Mouse (Mus musculus): ENCODE measurements around the gene Junb.

Gene Junb

DNA sequence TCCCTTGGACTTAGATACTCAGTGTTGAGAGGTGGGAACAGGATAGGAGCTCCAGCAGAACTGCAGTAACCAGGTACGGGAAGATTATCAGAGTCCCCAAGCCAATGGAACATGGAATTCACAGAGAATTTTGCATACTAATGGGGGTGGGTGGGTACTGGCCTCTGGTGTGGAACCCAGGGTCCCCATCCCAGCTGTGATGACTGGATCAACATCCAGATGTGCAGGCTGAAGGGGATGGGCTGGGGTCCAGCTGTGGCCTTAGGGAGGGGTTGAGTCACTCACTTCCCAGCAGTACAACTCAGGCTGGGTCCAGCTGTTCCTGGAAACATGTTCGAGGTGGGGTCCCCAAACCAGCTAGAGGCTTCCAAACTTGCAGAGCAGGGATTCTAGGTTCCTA lies 9.4 kb upstream of the Junb start:
- DNase-seq (ENCODE audit: low spot score), result no peak

DNA sequence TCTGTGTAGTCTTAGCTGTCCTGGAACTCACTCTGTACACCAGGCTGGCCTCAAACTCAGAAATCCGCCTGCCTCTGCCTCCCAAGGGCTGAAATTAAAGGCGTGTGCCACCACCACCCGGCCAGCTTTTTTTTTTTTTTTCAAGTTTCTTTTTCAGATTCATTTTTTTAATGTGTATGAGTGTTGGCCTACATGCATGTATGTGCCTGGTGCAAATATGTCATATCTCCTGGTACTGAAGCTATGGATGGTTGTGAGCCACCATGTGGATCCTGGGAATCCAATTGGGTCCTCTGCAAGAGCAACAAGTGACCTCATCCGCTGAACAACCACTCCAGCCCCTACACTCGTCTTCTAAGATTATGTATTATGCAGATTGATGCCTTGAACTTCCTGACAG lies 8.9 kb upstream of the Junb start:
- no peak for DNase-seq (ENCODE audit: low spot score)

DNA sequence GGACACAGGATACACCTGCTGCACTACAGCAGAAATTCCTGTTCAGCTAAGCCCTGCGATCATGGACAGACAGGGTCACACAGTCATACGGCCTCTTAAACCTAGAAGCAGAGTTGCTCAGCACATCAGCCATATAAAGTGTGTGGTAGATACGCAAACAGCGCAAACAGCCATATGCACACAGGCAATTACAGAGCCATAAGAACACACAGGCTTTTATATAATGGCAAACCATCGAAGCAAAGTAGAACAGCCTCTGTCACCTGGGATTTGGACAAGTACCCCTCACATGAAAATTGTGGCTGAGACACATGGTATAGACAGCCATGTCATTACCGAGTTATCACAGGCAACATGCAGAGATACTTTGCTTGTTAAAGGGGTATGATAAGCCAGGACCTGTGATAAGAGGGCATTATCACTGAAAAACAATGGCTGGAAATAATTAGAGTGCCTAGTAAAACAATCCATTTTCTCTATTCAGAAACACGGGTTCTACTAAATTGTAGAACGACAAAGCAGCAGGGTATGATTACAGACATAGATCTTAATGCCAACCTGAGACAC lies 7.9 kb upstream of the Junb start:
- no peak for DNase-seq (ENCODE audit: low spot score)

DNA sequence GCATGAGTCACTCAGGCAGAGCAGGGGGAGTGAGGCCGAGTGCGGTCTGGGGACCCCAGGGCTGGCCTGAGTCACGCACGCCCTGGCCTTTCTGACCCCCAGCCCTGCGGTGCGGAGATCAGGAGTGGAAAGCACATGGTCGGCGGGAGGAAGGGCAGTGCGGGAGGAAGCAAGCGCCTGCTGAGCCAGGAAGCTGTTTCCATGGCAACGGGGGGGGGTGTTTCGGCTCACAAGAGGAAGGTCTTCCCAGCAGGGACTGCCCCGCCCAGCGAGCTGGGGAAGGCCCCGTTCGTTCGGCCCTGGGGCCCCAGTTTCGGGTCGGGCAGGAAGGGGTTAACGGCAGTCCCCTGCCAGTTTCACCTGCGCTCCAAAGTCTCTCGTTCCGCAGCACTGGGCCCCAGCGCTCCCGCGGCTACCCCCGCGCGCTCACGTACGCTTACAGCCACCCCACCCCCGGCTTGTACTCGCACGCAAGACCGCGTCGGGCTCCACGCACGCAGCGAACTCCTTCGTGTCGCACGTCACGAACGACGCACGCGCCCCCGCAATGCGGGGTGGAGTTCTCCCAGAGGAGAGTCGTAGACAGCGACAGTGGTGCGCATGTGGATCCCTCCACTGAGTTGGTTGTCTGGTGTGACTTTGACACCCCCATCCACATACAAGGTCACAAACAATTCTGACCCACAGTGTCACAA lies 7.3 kb upstream of the Junb start:
- peak; percentile 78 for DNase-seq (ENCODE audit: low spot score)

DNA sequence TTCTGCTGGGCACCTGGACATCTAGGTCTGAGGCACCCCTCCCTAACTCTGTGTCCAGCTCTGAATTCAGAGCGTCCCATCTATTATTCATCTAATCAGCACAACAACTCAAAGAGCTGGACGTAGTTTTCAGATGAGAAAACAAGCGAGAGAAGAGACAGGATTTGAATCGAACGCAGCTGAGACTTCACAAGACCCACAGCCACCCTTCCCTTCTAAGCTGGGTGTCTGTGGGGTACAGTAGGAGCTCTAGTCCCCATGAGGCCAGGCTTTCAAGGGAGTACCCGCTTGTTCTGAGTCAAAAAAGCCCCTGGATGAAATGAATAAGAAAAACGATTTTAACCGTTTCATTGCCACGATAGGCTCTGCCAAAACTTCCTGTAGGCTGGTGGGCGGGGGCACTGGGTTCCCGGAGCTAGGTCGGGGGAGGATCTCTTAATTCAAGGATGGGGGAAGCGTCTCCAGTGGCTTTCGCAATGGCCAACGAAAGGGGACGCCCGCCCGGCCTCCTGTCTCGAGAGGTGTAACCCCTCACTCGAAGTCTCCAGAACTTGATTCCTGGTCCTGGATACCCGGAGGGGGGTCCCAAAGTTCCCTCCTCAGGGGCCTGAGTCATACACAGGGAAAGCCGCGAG lies 6.6 kb upstream of the Junb start:
- no peak for DNase-seq (ENCODE audit: low spot score)

DNA sequence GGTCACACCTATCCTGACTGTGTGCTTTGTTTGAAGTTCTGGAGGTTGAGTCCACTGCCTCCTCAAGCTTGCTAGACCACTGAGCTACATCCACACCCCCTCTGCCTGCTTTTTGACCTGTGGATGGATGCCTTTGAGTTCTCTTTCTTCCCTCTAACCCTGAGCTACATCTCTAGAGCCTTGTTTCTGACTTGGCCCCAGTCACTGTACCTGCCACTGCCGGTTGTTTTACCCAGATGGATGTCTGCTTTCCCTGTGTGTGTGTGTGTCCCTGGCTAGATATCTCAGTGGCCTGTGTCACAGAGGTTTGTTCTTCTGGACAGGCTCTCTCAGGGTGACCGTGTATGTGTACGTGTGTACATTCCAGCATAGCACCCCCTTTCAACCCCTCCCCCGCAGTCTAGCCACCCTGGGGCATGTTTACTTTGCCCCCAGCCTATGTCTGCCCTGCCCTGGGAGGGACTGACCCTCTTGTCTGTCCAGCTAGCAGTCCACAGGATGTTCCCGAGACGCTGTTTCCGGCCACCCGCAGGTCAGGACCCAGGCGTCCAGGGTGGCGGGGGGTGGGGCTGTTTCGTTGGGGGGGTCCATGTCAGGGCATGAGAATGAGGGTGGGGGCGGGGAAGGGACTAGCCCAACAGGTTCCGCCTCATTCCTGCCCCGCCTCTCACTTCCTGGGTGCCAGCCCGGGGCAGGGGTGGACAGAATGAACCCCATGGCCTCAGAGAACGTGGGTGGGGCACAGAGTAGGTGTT lies 6.0 kb upstream of the Junb start:
- no peak for DNase-seq (ENCODE audit: low spot score)

DNA sequence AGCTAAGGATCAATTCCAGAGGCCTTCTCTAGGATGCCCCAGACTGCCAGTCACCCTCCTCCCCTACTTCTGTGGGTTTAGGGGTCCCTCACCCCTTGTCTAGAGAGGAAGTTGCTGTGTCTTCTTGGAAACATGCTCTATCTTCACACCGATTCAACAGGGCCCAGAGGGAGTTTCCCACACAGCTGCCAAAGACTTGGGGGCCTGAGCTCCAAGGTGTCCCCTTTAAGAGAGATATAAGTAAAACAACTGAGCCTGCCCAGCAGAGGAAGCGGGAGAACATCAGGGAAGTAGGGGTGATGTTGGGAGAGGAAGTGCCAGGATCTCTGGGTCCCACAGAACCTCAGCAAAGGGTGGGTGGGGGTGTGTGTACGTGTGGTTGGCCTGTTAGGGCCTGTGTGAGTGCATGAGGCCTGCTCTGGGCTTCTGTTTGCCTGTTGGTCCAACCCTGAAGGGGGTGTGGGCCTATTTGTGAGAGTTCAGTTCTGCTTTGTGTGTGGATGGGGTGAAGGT lies 4.0 kb upstream of the Junb start:
- DNase-seq (ENCODE audit: low spot score), result no peak

DNA sequence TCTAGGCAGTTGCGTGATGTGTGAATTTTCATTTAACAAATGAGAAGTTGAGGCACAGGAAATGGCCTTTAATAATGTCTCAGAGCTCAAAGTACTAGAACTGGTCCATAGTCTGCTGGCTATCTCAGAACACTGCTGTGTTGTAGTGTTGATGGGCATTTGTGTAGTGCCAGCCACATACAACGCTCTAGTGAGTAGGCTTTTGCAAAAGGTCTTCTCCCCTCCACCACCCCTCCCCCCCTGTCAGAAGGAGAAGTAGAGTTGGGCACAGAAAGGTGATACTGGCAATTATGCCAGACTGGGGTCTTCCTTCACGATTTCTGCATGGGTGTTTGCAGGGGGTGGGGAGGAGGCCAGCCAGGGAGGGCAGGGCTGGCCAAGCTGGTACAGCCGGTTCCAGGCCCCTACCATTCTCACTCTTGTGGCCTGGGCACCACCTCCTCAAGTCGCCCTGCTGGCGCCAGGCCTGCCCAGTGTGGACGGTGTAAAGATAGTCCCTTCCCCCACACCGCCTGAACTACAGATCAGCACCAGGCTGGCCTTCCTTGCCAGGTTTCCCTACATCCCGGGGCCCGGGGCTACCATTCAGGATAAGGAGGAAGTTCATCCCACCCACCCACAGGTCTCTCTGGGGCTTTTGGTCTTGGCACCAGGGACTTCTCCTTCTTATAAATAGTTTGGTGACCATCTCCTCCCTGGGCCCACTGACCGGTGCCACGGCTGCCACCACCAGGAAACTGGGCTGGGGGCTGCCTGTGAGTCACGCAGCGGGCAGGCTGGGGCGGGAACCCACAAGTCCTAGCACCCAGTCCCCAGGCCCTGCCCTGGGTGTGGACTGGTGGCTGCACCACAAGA lies 3.4 kb upstream of the Junb start:
- DNase-seq (ENCODE audit: low spot score), result no peak

DNA sequence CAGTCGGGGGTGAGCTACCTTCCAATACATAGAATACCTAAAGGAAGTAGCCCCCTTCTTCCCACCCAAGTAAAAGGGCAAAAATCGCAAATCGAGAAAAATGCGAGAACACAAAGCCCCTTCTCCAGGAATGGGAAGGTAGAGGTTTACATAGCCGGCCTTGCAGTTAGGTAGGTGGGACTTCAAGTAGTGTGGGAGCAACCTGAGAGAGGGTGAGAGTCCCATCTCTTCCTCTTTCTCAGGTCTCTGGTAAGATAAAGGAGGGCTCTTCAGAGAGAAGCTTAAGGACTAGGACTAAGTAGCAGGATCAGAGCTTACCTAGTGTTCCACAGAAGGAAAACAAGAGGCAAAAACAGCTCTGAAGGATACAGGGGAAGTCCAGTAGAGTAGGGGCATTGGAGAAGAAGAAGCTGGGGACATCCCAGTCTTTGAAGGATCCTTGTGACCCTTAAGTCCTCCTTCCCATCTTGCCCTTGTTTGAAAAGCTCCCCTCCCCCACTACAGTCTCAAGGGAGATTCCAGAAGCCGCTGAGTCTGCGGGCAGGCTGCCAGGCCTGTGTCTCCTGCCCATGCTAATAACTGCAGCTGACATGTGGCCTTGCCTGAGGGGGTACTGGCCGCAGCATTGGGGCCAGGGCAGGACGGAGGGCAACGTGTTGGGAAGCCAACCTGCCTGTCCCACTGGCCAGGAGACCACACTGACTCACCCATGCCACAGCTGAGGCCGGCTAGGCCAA lies 2.3 kb upstream of the Junb start:
- no peak for DNase-seq (ENCODE audit: low spot score)

DNA sequence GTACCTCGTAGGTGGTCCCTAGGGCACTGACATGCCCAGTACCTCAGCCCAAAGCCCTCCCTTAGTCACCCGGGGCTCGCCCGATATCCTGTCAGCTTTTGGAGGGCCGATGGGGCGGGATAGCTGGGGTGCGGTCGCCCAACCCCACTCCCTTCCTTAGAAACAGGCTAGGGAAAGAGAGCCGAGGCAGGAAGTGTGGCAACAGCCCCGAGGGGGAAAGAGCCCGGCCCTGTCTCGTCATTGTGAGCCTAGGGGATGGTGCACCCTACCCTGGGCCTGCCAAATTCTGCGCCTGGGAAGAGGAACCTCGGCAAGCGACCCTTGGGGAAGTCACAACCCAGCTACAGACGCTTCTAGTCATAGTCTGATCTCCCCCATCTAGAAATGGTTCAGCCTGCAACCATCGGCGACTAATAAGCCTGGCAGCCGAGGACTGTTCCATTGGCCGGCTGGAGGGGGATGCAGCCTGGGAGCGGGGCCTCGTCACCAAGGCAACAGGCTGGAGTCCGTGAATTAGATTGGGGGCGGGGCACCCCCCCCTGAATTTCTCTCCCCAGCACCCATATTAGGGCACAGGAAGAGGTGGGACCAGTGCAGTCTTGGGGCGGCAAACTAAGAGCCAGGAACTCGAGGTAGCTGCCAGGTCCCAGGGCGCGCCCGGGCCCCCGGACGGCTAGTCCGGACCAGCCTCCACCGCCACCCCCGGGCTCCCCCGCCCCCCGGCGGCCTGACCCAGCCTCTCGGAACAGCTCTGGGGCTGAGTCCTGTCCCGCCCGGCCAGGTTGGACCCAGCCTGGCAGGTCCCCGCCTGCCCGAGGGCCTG lies 1.3 kb upstream of the Junb start:
- peak; percentile 91 for DNase-seq (ENCODE audit: low spot score)

DNA sequence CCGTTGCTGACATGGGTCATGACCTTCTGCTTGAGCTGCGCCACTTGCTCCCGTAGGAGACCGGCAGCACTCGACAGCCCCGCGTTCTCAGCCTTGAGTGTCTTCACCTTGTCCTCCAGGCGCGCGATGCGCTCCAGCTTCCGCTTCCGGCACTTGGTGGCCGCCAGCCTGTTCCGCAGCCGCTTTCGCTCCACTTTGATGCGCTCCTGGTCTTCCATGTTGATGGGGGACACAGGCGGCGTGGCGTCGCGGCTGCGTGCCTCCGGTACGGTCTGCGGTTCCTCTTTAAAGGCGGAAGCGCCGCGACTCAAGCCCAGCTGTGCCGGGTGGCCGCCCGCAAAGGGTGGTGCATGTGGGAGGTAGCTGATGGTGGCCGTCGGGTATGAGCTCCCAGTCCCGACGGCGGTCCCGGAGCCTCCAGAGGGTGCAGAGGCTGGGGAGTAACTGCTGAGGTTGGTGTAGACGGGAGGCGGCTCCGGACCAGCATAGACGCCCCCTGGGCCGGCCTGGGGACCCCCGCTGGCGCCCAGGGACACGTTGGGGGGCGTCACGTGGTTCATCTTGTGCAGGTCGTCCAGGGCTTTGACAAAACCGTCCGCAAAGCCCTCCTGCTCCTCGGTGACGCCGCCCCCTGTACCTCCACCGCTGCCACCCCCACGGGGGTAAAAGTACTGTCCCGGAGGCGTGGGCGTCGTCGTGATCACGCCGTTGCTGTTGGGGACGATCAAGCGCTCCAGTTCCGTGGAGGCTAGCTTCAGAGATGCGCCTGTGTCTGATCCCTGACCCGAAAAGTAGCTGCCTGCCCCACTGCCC lies 877 bp downstream of the Junb start:
- DNase-seq (ENCODE audit: low spot score), result no peak

DNA sequence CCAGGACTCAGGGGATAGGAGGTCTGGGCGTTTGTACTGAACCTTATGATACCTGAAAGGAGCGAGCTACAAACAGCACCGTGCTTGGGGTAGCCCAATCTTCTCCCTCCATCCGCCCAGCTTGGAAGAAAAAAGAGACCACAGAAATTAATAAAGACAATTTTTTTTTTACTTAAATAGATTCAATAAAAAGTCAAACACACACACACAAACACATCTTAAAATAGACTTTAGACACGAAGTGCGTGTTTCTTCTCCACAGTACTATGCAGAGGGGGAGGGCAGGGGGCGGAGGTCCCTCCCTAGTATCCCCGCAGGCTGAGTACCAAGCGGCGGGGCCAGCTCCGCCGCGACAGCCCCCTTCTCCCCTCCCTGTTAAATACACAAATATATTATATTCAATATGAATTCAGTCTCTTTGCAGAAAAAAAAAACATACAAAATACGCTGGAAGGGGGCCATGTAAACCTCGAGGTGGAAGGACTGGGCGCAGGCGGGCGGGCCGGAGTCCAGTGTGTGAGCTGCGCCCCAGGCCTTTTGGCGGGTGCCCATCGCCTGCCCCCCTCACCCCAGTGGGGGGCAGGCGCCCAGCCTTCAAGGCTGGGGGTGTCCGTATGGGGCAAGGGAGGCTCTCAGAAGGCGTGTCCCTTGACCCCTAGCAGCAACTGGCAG lies 1.6 kb downstream of the Junb start:
- DNase-seq (ENCODE audit: low spot score), result no peak

DNA sequence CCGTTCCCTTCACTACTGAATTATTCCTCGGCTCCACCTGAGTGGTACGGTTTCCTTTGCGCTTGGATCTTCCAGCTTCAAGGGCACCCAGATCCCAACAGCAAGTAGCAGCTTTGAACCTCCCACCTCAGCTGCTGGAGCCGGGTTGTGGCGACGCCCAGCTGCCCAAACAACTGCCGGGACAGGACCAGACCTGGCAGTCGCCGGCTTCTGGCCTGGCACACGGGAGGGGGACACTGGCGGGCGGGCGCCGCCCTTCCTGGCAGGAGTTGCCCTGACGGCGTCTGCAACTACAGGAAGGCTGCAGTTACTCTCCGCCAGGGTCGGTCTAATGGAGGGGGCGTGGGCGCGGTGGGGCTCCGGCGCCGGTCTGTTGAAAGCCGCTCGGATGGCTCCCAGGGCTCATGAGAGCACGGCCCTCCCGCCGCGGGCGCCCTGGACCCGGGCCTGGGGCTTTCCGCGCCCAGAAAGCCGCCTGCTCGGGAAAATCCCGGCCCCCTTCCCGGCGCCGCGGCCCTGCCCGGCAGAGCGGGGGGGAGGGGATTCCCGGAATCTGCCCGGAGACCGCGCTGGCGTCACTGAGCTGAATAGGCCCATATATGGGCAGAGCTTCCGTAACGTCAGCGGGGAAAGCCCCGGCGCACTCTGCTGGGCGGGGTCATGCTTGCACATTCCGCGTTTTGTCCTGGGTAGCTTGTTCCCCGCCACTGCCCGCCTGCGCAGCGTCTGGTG lies 2.3 kb downstream of the Junb start:
- peak; percentile 94 for DNase-seq (ENCODE audit: low spot score)

DNA sequence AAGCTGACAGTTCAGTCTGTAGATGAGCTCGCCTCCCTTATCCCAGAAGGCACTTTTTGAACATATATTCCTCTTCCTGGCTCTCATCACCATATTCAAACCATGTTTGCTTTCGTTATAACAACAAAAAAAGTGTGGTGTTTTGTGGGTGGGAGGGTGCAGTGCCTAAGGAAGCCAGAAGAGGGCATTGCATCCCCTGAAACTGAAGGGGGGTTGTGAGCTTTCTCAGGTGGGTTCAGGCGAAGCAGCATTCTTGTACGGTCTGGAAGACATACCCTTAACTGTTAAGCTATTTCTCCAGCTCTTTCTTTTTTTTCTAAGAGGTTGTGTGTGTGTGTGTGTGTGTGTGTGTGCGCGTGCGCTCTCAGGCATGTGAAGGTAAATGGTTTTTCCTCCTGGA lies 3.1 kb downstream of the Junb start:
- DNase-seq (ENCODE audit: low spot score), result no peak

DNA sequence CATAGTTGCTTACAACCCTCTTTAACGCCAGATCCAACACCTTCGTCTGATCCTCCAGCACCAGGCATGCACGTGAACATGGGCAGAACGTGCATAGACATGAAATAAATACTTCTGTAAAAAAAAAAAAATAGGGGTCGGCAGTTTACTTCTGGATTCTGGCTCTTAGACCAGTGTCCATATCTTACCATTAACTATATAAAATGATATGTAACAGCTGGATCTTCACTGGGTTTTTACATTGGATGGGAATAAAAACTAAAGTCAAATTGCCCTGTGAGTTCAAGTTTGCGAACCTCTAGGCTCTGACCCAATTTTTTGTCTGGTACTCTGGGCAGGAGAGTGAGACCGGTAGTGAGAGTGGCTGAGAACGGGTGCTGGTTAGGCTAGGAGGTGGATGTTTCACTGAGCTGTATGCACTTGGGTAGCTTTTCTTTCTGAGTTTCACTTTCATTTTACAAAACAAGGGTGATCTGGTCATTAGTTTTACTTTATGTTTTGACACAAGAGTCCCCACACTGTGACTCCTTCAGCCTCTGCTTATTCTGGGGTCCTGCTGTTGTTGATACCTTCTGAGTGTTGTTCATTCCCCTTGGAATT lies 3.9 kb downstream of the Junb start:
- DNase-seq (ENCODE audit: low spot score), result no peak

DNA sequence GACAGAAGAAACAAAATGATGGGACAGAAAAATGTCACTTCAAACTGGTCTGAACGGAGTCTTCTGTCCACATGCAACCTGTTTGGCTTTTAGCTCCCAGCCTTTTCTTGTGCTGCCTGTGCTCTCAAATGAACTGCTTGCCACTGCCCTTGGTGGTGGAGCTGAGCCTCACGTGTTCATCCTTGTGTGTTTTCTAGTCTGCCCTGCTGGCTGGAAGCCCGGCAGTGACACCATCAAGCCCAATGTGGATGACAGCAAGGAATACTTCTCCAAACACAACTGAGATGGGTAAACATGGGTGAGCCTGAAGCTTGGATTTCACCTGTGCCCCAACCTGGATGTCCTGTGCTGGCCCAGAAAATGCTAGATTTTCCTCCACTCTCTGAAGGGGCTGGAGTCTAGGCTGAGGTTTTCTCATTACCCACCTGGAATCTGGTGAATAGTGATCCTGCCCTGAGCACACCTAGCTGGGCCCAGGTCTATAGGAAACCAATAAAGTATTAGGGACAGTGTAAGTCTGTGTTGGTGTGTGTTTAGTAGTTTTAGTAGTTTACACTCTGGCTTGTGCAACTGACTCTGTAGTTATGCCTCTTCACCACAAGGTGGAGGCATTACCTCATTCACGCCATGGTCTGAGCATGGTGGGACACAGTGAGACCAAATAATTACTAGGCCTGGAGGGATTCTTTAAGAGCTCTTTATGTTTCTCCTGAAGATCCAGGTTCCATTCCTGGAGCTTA lies 4.5 kb downstream of the Junb start:
- no peak for DNase-seq (ENCODE audit: low spot score)

DNA sequence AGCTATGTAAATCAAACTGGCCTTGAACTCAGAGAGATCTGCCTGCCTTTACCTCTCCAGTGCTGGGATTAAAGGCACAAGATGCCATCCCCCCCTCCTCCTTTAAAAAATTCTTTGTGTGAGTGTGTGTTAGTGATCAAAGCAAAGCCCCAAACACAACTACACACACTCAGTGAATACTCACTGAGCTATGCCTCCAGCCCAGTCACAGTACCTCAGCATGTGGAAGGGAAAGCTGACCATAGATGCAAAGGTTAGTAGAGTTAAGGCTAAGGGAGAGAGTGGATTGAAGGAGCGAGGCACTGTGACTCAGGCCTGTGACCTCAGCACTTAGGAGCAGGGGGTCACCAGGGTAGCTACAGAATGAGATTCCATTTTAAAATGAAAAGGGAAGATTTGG lies 5.4 kb downstream of the Junb start:
- DNase-seq (ENCODE audit: low spot score), result no peak
